Mouse (Mus musculus): ENCODE results near the gene Def8. TPM values are rescaled to one million over a fixed set of nuclear protein-coding genes. Genes with fewer than 3 reads are reported as not detected.
"Not testable (repeated sequence)": the region's sequence is repeated elsewhere in the genome, so short reads cannot be mapped to it uniquely, and the experiment has no call there.

Def8 gene
- total and polyA plus RNA-seq, 2 experiments from 2014 or later: 30.9 to 91.5 TPM

- Histone ChIP-seq H3K9me3 (replicated peaks; ENCODE audit: control insufficient read depth, low read length) (peaks cover 40% of the 10 kb centered on the region), H3K27me3 (ENCODE audit: control insufficient read depth, insufficient read depth, low read length) (no peaks in the 10 kb centered on the region), H3K36me3 (replicated peaks; ENCODE audit: control insufficient read depth, insufficient read depth, low read length) (no peaks in the 10 kb centered on the region), H3K4me2 (ENCODE audit: low read depth, low read length) (no peak overlapping the region), H3K4me1 (ENCODE audit: control insufficient read depth, insufficient read depth) (no peaks in the 10 kb centered on the region), H3K4me3 (ENCODE audit: low read depth, low read length) (no peak overlapping the region), H3K27ac (ENCODE audit: low read depth) (no peak overlapping the region), H3K9ac (replicated peaks; ENCODE audit: low read depth, low read length) (no peak overlapping the region)
- 97% methylated on average over 25 of the region's 25 CpGs for WGBS
- no peak for DNase-seq (ENCODE audit: low spot score)
- no peak for TF ChIP-seq EP300 (IDR thresholded peaks at IDR 0.05; ENCODE audit: low read depth)
- no peak for TF ChIP-seq CTCF (IDR thresholded peaks at IDR 0.05; ENCODE audit: low read depth)
- no peak for ATAC-seq (ENCODE audit: insufficient read depth, low read depth)
Measured at GRCm38 (mm10) chr8:123431616-123432365, 8.5 kb downstream of the Def8 start.

- TF ChIP-seq CTCF (IDR thresholded peaks at IDR 0.05; ENCODE audit: low read depth) (no peak), EP300 (IDR thresholded peaks at IDR 0.05; ENCODE audit: low read depth) (no peak)
- no peak overlapping the region for H3K4me3 ChIP-seq (ENCODE audit: low read depth, low read length)
- DNase-seq (ENCODE audit: low spot score) (no peak), ATAC-seq (ENCODE audit: insufficient read depth, low read depth) (no peak)
- no peak overlapping the region for H3K27ac ChIP-seq (ENCODE audit: low read depth)
- no peaks in the 10 kb centered on the region for H3K36me3 ChIP-seq (replicated peaks; ENCODE audit: control insufficient read depth, insufficient read depth, low read length)
- 92% methylated on average over 16 of the region's 16 CpGs for WGBS
- H3K9me3 ChIP-seq (replicated peaks; ENCODE audit: control insufficient read depth, low read length): peaks cover 34% of the 10 kb centered on the region
- no peak overlapping the region for H3K4me2 ChIP-seq (ENCODE audit: low read depth, low read length)
- no peak overlapping the region for H3K9ac ChIP-seq (replicated peaks; ENCODE audit: low read depth, low read length)
- H3K27me3 ChIP-seq (ENCODE audit: control insufficient read depth, insufficient read depth, low read length): no peaks in the 10 kb centered on the region
- no peaks in the 10 kb centered on the region for H3K4me1 ChIP-seq (ENCODE audit: control insufficient read depth, insufficient read depth)
Measured at GRCm38 (mm10) chr8:123432381-123432780, 9.1 kb downstream of the Def8 start.

GRCm38 (mm10) chr8:123433241-123433974, 10.1 kb downstream of the Def8 start:
- not testable (repeated sequence) for H3K4me1 ChIP-seq (ENCODE audit: control insufficient read depth, insufficient read depth); H3K27me3 ChIP-seq (ENCODE audit: control insufficient read depth, insufficient read depth, low read length); H3K36me3 ChIP-seq (replicated peaks; ENCODE audit: control insufficient read depth, insufficient read depth, low read length); H3K4me2 ChIP-seq (ENCODE audit: low read depth, low read length); DNase-seq (ENCODE audit: low spot score); ATAC-seq (ENCODE audit: insufficient read depth, low read depth); H3K27ac ChIP-seq (ENCODE audit: low read depth); H3K9ac ChIP-seq (replicated peaks; ENCODE audit: low read depth, low read length); H3K4me3 ChIP-seq (ENCODE audit: low read depth, low read length)
- WGBS: 96% methylated on average over 42 of the region's 47 CpGs
- H3K9me3 ChIP-seq (replicated peaks; ENCODE audit: control insufficient read depth, low read length): peaks cover 24% of the 10 kb centered on the region

- WGBS: 82% methylated on average over 2 of the region's 2 CpGs
- Histone ChIP-seq H3K36me3 (replicated peaks; ENCODE audit: control insufficient read depth, insufficient read depth, low read length) (no peaks in the 10 kb centered on the region), H3K4me3 (ENCODE audit: low read depth, low read length) (no peak overlapping the region), H3K4me1 (ENCODE audit: control insufficient read depth, insufficient read depth) (peaks cover 13% of the 10 kb centered on the region; the same call in 1 of the 2 replicates), H3K27ac (ENCODE audit: low read depth) (no peak overlapping the region), H3K9me3 (replicated peaks; ENCODE audit: control insufficient read depth, low read length) (no peaks in the 10 kb centered on the region), H3K27me3 (ENCODE audit: control insufficient read depth, insufficient read depth, low read length) (no peaks in the 10 kb centered on the region), H3K4me2 (ENCODE audit: low read depth, low read length) (no peak overlapping the region), H3K9ac (replicated peaks; ENCODE audit: low read depth, low read length) (no peak overlapping the region)
- ATAC-seq (ENCODE audit: insufficient read depth, low read depth) (no peak), DNase-seq (ENCODE audit: low spot score) (no peak)
- TF ChIP-seq CTCF (IDR thresholded peaks at IDR 0.05; ENCODE audit: low read depth) (no peak), EP300 (IDR thresholded peaks at IDR 0.05; ENCODE audit: low read depth) (no peak)
Measured at GRCm38 (mm10) chr8:123441788-123442187, 18.5 kb downstream of the Def8 start.

GRCm38 (mm10) chr8:123442351-123442750, 19.0 kb downstream of the Def8 start:
- no peak overlapping the region for H3K9ac ChIP-seq (replicated peaks; ENCODE audit: low read depth, low read length)
- H3K9me3 ChIP-seq (replicated peaks; ENCODE audit: control insufficient read depth, low read length): no peaks in the 10 kb centered on the region
- no peaks in the 10 kb centered on the region for H3K27me3 ChIP-seq (ENCODE audit: control insufficient read depth, insufficient read depth, low read length)
- peaks cover 19% of the 10 kb centered on the region for H3K4me1 ChIP-seq (ENCODE audit: control insufficient read depth, insufficient read depth)
- DNase-seq (ENCODE audit: low spot score) (no peak), ATAC-seq (ENCODE audit: insufficient read depth, low read depth) (no peak)
- H3K4me3 ChIP-seq (ENCODE audit: low read depth, low read length): no peak overlapping the region
- WGBS: 83% methylated on average over 5 of the region's 5 CpGs
- H3K36me3 ChIP-seq (replicated peaks; ENCODE audit: control insufficient read depth, insufficient read depth, low read length): no peaks in the 10 kb centered on the region
- TF ChIP-seq EP300 (IDR thresholded peaks at IDR 0.05; ENCODE audit: low read depth) (no peak), CTCF (IDR thresholded peaks at IDR 0.05; ENCODE audit: low read depth) (no peak)
- H3K4me2 ChIP-seq (ENCODE audit: low read depth, low read length): peak overlapping the region; percentile 62
- no peak overlapping the region for H3K27ac ChIP-seq (ENCODE audit: low read depth)
